Mouse (Mus musculus) heart, postnatal 0 days (tissue): ENCODE results near the gene Gria2. TPM values are rescaled to one million over a fixed set of nuclear protein-coding genes. Genes with fewer than 3 reads are reported as not detected.

ENCODE experiments used
- ATAC-seq: fragments of 200-750 bp; cut with Nextera tagmentation; 2 replicates; pipeline ENCODE4 v1.8.0; 2017; ENCODE audit warnings: low read depth, moderate number of reproducible peaks, moderate library complexity; ENCODE audit not compliant: insufficient read depth
- DNase-seq: peaks from one replicate; pipeline ENCODE4 v3.0.0-alpha.2; 2016; ENCODE audit warnings: low spot score
- H3K27ac ChIP-seq: fragments of 300-500 bp; sonication (generic); 2 replicates; pipeline ENCODE4 v1.5.1; 2014; ENCODE audit warnings: low read depth, mild to moderate bottlenecking
- H3K27me3 ChIP-seq: fragments of 300-500 bp; sonication (generic); 2 replicates; pipeline ENCODE4 v1.6.1; 2014; ENCODE audit warnings: low read length, mixed read lengths; ENCODE audit not compliant: control insufficient read depth, insufficient read depth
- H3K36me3 ChIP-seq: fragments of 300-500 bp; sonication (generic); replicated peaks from 2 replicates; pipeline ENCODE4 v1.6.1; 2014; ENCODE audit warnings: low read length, mixed read lengths; ENCODE audit not compliant: control insufficient read depth, insufficient read depth
- H3K4me1 ChIP-seq: fragments of 300-500 bp; sonication (generic); 2 replicates; pipeline ENCODE4 v1.6.1; 2014; ENCODE audit warnings: antibody characterized with exemption; ENCODE audit not compliant: control insufficient read depth, insufficient read depth
- H3K4me2 ChIP-seq: fragments of 300-500 bp; sonication (generic); 2 replicates; pipeline ENCODE4 v1.6.1; 2014; ENCODE audit warnings: low read depth, mild to moderate bottlenecking, low read length, moderate library complexity
- H3K4me3 ChIP-seq: fragments of 300-500 bp; sonication (generic); 2 replicates; pipeline ENCODE4 v1.5.1; 2014; ENCODE audit warnings: low read depth, low read length
- H3K9ac ChIP-seq: fragments of 300-500 bp; sonication (generic); replicated peaks from 2 replicates; pipeline ENCODE4 v1.6.1; 2014; ENCODE audit warnings: low read depth, low read length, mixed read lengths
- H3K9me3 ChIP-seq: fragments of 300-500 bp; sonication (generic); replicated peaks from 2 replicates; pipeline ENCODE4 v1.6.1; 2016; ENCODE audit warnings: low read length; ENCODE audit not compliant: control insufficient read depth
- CTCF ChIP-seq: IDR thresholded peaks from 2 replicates; pipeline ENCODE4 v1.5.1; 2016; ENCODE audit warnings: antibody characterized with exemption, control low read depth, low read depth
- EP300 ChIP-seq: IDR thresholded peaks from 2 replicates; pipeline ENCODE4 v1.6.1; 2016; ENCODE audit warnings: antibody characterized with exemption, low read depth
- WGBS: fragments of 180-500 bp; shearing (Covaris S2); extraction: QIAGEN DNeasy Blood & Tissue Kit; methylation state at CpG from one replicate; pipeline ENCODE4 v1.1.7; 2014; 5-methylcytosine and 5-hydroxymethylcytosine counted together
- polyA plus RNA-seq: library from polyadenylated mRNA; unstranded; fragments of >200 nt; fragmentation: Nextera tagmentation; extraction: Ambion mirVana; gene quantifications from 2 replicates; pipeline ENCODE4 v1.2.1, GENCODE M21; 2015
- total RNA-seq: library from RNA; depleted of rRNA; stranded (reverse); fragments of >200 nt; gene quantifications from 2 replicates; pipeline ENCODE4 v1.2.3, GENCODE M21; 2014; ENCODE audit warnings: low replicate concordance

Gria2 gene
- total and polyA plus RNA-seq, 2 experiments from 2014 or later: 0.03 TPM; not detected in 1

GRCm38 (mm10) chr3:80801827-80802310 is 766 bp downstream of the Gria2 start:
- DNase-seq: no peak
- 22% methylated on average over 6 of the region's 6 CpGs for WGBS
- H3K36me3 ChIP-seq: no peaks in the 10 kb centered on the region
- H3K27me3 ChIP-seq: peaks cover 31% of the 10 kb centered on the region
- H3K4me2 ChIP-seq: no peak overlapping the region
- no peak overlapping the region for H3K4me3 ChIP-seq
- no peak overlapping the region for H3K9ac ChIP-seq
- no peak overlapping the region for H3K27ac ChIP-seq
- H3K9me3 ChIP-seq: no peaks in the 10 kb centered on the region
- ATAC-seq: no peak
- peaks cover 5% of the 10 kb centered on the region; the same call in 1 of the 2 replicates for H3K4me1 ChIP-seq
- no peak for TF ChIP-seq EP300
- no peak for TF ChIP-seq CTCF

DNA sequence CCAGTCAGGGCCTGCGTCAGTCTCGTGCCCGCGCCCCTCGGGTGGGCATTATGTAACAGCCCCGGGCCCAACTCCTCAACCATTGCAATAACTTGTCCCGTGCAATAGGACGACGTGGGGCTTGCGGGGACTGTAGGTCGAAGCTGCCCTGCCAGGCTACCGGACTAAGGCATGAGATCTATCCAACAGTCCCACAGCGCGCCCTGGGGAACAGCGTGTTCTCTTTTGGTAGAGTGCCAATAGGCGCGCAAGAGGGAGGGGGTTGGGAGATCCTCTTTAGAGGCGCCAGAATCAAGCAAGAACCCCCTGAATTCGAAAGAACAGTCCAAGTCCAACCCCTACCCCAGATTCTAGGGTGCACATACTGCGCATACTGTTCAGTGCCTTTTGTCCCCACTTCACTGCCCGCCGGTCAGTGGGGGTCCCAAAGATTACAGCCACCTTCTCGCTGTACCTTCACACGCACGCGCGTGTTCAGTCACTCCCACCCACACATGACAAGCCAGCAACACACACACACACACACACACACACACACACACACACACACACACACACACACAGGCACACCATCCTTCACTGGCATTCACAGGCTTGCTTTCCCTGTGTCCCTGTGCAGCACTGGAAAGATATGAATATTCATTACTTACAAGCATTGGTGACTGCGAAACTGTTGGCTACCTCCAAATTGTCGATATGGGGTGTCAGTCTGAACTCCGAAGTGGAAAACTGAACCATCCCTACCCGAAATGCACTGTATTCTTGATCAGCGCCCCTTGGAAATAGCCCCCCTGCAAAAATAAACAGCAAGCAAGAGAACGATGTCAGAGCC is 1.4 kb downstream of the Gria2 start:
- no peak overlapping the region for H3K9ac ChIP-seq

DNA sequence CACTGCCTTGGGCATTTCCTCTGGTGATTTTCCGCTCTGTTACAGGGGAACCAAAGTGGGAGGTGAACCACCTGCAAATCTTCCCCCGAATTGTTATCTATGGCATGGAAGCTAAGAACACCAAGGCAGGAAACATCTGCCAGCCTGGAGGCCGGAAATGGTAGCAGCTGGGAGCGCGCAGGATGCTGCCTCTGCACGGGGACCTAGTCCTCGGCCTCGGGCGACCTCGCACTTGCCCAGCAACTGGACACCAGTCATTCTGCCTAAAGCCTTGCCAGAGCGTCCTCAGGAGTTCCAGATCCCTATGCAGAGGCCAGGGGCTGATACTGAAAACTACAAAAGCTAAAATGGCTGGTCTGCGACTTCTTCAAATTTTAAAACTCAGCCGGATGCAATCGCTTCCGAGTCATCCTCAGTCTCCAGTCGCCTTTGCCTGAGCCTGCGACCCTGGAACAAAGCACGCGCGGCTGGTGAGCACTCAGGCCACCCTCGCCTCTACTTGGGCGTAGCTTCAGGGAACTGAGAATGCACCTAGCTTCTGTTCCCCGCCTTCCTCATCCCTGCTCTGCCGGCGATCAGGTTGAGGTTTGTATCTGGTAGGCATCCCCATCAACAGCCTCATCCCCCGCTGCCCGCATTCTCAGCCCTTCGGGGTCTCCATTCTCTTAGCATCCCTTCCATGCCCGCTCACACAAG is 2.2 kb downstream of the Gria2 start:
- Histone ChIP-seq H3K9ac (no peak overlapping the region), H3K4me1 (peaks cover 5% of the 10 kb centered on the region; the same call in 1 of the 2 replicates), H3K9me3 (no peaks in the 10 kb centered on the region), H3K4me2 (peak overlapping the region; percentile 44), H3K27ac (no peak overlapping the region), H3K4me3 (peak overlapping the region; percentile 10; the same call in 1 of the 2 replicates), H3K27me3 (peaks cover 31% of the 10 kb centered on the region), H3K36me3 (no peaks in the 10 kb centered on the region)
- WGBS: 2% methylated on average over 29 of the region's 29 CpGs
- TF ChIP-seq CTCF (no peak), EP300 (no peak)
- 0 out of 2 replicates have a peak, but pooled peaks have one; percentile 27 for ATAC-seq
- no peak for DNase-seq

More for the DNA sequence above, 1.4 kb downstream of the Gria2 start:
- no peak overlapping the region for H3K27ac ChIP-seq
- H3K4me3 ChIP-seq: 0 out of 2 replicates have a peak overlapping the region, but pooled peaks have one; percentile 10
- ATAC-seq: no peak
- TF ChIP-seq EP300: no peak
- peak; percentile 23; the same call in 1 of the 2 replicates for TF ChIP-seq CTCF
- peak overlapping the region; percentile 44 for H3K4me2 ChIP-seq
- WGBS: 14% methylated on average over 33 of the region's 33 CpGs
- H3K36me3 ChIP-seq: no peaks in the 10 kb centered on the region
- H3K9me3 ChIP-seq: no peaks in the 10 kb centered on the region
- DNase-seq: no peak
- peaks cover 5% of the 10 kb centered on the region; the same call in 1 of the 2 replicates for H3K4me1 ChIP-seq
- H3K27me3 ChIP-seq: peaks cover 31% of the 10 kb centered on the region

DNA sequence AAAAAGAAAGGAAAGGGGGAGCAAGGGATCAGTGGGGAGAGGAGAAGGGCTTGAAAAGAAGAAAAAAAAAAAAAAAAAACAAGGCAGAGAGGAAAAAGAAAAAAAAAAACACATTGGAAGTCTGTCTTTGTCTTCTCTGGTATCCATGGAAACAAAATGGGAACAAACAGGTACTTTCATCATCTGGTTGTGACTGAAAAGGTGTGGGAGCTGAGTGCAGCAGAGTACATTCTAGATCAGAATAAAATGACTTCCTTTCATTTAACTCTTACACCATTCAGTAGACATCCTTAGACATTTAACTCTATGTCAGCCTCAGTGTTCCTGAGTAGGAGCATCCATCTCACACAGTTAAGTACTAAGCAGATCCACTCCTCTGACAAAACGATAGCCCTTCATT is 4.7 kb downstream of the Gria2 start:
- DNase-seq (no peak), ATAC-seq (no peak)
- Histone ChIP-seq H3K9ac (no peak overlapping the region), H3K4me3 (no peak overlapping the region), H3K27me3 (peaks cover 31% of the 10 kb centered on the region), H3K9me3 (no peaks in the 10 kb centered on the region), H3K36me3 (no peaks in the 10 kb centered on the region), H3K4me1 (peaks cover 5% of the 10 kb centered on the region; the same call in 1 of the 2 replicates), H3K27ac (no peak overlapping the region), H3K4me2 (no peak overlapping the region)
- TF ChIP-seq CTCF: no peak
- no peak for TF ChIP-seq EP300
- 54% methylated on average over 1 of the region's 1 CpGs for WGBS

- H3K4me3 ChIP-seq: no peak overlapping the region
- H3K36me3 ChIP-seq: no peaks in the 10 kb centered on the region
- no peaks in the 10 kb centered on the region for H3K9me3 ChIP-seq
- H3K4me2 ChIP-seq: no peak overlapping the region
- H3K4me1 ChIP-seq: no peaks in the 10 kb centered on the region; the same call in 1 of the 2 replicates
- H3K9ac ChIP-seq: no peak overlapping the region
- peaks cover 21% of the 10 kb centered on the region for H3K27me3 ChIP-seq
- DNase-seq (no peak), ATAC-seq (no peak)
- no peak overlapping the region for H3K27ac ChIP-seq
- TF ChIP-seq EP300 (no peak), CTCF (no peak)
Measured at GRCm38 (mm10) chr3:80796764-80797163, 5.9 kb downstream of the Gria2 start.
